Mouse (Mus musculus): ENCODE measurements at regions not wholly inside any gene's neighbourhood (a gene's known extent, or its start where the extent isn't known, plus 50 kb on each side); places are given as distances from the start of the nearest gene placed in this dataset.

- TF ChIP-seq POLR2A (IDR thresholded peaks at IDR 0.05; ENCODE audit: low read depth, low read length) = no peak
- TF ChIP-seq CTCF (conservative IDR thresholded peaks at IDR 0.05; ENCODE audit: insufficient read depth, insufficient read length, low read depth, low read length) = no peak
Observed at GRCm38 (mm10) chr16:5759021-5759420, 126.1 kb upstream of the Rbfox1 start.
